Mouse (Mus musculus) cortical plate, adult 2 months (tissue): Measurements from ENCODE around the gene Skor1.

Experiments used
- CTCF ChIP-seq: fragments of 200-500 bp; IDR thresholded peaks from 2 replicates; pipeline ENCODE4 v1.5.1; 2011; ENCODE audit warnings: mild to moderate bottlenecking, control low read depth, low read length; ENCODE audit not compliant: insufficient read depth; ENCODE audit errors: extremely low read depth
- POLR2A ChIP-seq: fragments of 200-500 bp; IDR thresholded peaks from 2 replicates; pipeline ENCODE4 v1.6.1; 2011; ENCODE audit warnings: mild to moderate bottlenecking, low read length, control low read depth; ENCODE audit not compliant: insufficient read depth; ENCODE audit errors: extremely low read depth

GRCm38 (mm10) chr9:63143641-63144501 is 4.9 kb downstream of the Skor1 start:
- no peak for TF ChIP-seq CTCF
- TF ChIP-seq POLR2A: no peak
